Mouse (Mus musculus): Measurements from ENCODE around the gene Gm21083. TPM values are rescaled to one million over a fixed set of nuclear protein-coding genes. Genes with fewer than 3 reads are reported as not detected.
"Not testable (repeated sequence)": the region's sequence is repeated elsewhere in the genome, so short reads cannot be mapped to it uniquely, and the experiment has no call there.

The Gm21083 gene
- polyA plus RNA-seq (2015; fragmentation: Nextera tagmentation; extraction: Ambion mirVana), result 0.15 TPM in 1 of 2 replicates, not detected in the other

DNA sequence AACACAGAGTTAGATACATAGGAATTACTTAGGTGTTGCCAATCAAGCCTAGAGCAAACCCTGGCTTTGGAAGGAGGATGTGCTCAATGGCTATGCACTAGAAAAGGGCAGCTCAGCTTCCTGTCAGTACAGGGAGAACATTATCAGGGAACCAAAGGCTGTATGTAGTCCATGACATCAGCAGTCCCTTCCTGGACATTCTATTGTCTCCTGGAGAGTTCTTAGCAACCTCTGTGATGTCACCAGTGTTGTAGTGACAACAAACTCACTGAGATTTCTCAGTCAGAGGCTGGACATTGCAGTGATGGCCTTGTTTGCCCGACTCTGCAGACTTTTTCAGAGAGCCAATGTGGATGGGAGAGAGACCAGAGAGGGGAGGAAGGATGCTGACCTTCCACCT lies at the start of gene Gm21083:
TSS of gene Gm21083 (plus strand) at position 301 of the 400 bp plus-strand sequence.
- not testable (repeated sequence) for H3K4me3 ChIP-seq; H3K4me1 ChIP-seq; H3K27me3 ChIP-seq; H3K4me2 ChIP-seq; H3K27ac ChIP-seq; H3K9me3 ChIP-seq; ATAC-seq (ENCODE audit: insufficient number of reproducible peaks, low FRiP score, low TSS enrichment, low read depth); H3K9ac ChIP-seq; H3K36me3 ChIP-seq
- WGBS, result no CpG with 5 or more reads among the region's 1 CpGs

DNA sequence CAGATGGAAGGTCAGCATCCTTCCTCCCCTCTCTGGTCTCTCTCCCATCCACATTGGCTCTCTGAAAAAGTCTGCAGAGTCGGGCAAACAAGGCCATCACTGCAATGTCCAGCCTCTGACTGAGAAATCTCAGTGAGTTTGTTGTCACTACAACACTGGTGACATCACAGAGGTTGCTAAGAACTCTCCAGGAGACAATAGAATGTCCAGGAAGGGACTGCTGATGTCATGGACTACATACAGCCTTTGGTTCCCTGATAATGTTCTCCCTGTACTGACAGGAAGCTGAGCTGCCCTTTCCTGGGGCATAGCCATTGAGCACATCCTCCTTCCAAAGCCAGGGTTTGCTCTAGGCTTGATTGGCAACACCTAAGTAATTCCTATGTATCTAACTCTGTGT lies 48.0 kb upstream of the Gm21083 start, which contains the start of gene Gm21190:
TSS of gene Gm21190 (minus strand) at position 101 of the 400 bp plus-strand sequence.
- not testable (repeated sequence) for H3K4me2 ChIP-seq; H3K9ac ChIP-seq; H3K27ac ChIP-seq; H3K9me3 ChIP-seq; H3K4me3 ChIP-seq; H3K36me3 ChIP-seq; ATAC-seq (ENCODE audit: insufficient number of reproducible peaks, low FRiP score, low TSS enrichment, low read depth); H3K27me3 ChIP-seq; H3K4me1 ChIP-seq
- WGBS, result 40% methylated on average over 1 of the region's 1 CpGs

DNA sequence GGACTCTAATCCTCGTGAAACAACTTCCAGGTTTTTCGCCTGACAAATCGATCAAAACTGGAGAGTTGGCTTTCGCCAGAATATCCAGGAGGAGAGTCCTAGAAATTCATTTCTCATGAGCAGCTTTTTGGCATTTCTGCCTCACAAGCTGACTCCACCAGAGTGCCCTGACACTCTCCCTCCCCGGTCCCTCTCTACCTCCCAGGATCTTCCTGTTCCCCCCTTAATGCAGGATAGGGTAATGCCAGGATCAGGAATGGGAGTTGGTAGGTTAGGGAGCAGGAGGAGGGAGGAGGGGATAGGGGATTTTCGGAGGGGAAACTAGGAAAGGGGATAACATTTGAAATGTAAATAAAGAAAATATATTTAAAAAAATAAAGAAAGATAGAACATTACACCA lies 28.5 kb upstream of the Gm21083 start:
- WGBS, result 76% methylated on average over 6 of the region's 6 CpGs
- not testable (repeated sequence) for H3K4me3 ChIP-seq
- ATAC-seq (ENCODE audit: insufficient number of reproducible peaks, low FRiP score, low TSS enrichment, low read depth), result 0 out of 2 replicates have a peak, but pooled peaks have one; percentile 58

DNA sequence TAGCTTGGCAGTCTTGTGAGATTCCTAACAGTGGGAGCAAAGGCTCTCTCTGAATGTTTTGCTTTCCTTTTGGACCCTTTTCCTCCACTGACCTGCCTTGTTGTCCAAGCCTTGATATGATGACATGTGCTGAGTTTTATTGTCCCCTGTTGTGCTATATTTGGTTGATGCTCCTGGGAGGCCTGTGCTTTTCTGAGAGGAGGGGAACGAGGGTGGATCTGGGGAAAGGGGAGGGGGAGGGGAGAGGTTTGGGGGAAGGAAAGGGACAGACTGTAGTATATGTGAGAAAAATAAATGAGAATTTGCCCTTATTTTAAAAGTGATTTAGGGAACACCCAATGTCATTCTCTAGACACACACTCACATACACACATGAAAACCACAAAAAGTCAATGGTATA lies 28.0 kb upstream of the Gm21083 start:
- not testable (repeated sequence) for H3K9me3 ChIP-seq; H3K4me3 ChIP-seq; H3K36me3 ChIP-seq; H3K4me1 ChIP-seq; ATAC-seq (ENCODE audit: insufficient number of reproducible peaks, low FRiP score, low TSS enrichment, low read depth); H3K27me3 ChIP-seq; H3K4me2 ChIP-seq; H3K27ac ChIP-seq; H3K9ac ChIP-seq
- 30% methylated on average over 1 of the region's 1 CpGs for WGBS

More for the DNA sequence above, 28.5 kb upstream of the Gm21083 start:
- H3K4me2 ChIP-seq, H3K9ac ChIP-seq, H3K27me3 ChIP-seq, H3K27ac ChIP-seq, H3K4me1 ChIP-seq, H3K36me3 ChIP-seq, H3K9me3 ChIP-seq: not testable (repeated sequence)

DNA sequence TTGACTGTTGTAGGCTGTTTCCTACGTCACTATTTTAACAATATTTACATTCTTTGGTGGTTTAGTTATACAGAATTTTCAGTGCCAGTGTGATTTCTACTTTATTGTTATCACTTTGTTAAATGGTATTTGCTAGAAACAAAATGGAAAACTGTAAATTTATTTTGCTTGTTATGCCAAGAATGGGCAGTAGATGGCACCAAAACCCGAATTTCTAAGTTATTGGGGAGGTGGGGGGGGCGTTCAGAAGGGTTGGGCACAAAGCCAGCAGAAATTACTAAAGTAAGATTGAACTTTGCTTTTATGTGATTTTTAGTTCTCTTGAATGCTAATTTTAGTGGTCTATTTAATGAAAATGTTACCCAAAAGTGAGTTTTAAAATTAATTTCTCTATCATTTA lies 27.5 kb upstream of the Gm21083 start:
- H3K4me1 ChIP-seq; H3K4me2 ChIP-seq; H3K9ac ChIP-seq; H3K4me3 ChIP-seq; H3K36me3 ChIP-seq; H3K27me3 ChIP-seq; ATAC-seq (ENCODE audit: insufficient number of reproducible peaks, low FRiP score, low TSS enrichment, low read depth); H3K27ac ChIP-seq; H3K9me3 ChIP-seq: not testable (repeated sequence)
- WGBS, result 14% methylated on average over 3 of the region's 3 CpGs

DNA sequence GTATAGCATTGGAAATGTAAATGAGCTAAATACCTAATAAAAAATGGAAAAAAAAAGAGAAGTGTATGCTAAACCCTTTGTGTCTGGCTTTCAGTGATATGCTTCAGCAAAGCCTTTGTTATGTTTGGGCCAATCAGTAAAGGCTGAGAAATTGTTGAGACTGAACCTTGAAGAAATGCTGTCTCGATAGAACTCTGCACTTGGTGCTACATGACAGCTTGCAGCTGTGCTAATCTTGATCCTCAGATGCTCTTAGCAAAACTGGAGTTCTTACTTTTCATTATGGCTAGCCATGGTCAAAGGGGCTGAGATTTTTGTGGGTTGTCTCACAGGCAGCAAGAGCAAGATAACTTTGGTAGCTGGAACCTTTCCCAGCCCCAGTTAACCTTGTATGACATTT lies 18.5 kb upstream of the Gm21083 start:
- H3K4me2 ChIP-seq; ATAC-seq (ENCODE audit: insufficient number of reproducible peaks, low FRiP score, low TSS enrichment, low read depth); H3K27me3 ChIP-seq; H3K4me1 ChIP-seq; H3K36me3 ChIP-seq; H3K9ac ChIP-seq; H3K9me3 ChIP-seq; H3K4me3 ChIP-seq; H3K27ac ChIP-seq: not testable (repeated sequence)
- 69% methylated on average over 1 of the region's 1 CpGs for WGBS

DNA sequence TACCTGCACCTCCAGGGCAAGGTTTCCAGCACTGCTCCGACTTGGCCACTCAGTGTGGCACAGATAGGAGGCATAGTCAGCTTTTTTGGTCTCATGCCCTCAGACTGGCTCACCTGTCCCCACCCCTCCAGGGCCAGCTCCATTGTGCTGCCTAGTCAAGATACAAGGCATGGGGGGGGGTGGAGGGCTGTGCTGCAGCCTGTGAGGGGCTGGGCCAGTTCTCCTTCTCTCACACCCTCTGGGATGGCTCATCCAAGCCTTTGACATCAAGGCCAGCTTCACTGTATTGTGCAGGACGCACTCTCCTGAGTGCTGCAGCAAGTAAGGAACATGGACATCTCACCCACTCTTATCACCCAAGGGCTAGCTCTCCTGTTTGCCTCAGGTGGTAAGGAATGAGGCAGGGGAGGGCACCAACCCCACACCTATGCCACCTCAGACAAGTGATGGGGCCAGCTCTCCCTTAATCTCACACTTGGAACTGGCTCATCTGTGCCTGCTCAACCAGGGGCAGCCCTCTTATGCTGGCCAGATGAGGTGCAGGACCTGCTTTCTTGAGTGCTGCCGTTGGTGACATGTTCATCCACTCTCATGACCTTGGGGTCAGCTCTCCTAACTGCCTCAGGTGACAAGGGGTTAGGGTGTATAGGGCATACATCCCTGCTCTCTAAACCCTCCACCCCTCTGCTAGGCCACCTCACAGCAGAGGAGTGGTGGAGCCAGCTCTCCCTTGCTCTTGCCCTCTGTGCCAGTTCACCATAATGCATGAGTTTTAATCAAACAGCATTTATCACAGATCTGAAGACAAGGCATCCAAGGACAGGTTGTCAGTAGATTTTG lies 15.5 kb upstream of the Gm21083 start:
- not testable (repeated sequence) for H3K9ac ChIP-seq, H3K4me2 ChIP-seq, H3K4me3 ChIP-seq, H3K27me3 ChIP-seq, H3K36me3 ChIP-seq, H3K27ac ChIP-seq, H3K9me3 ChIP-seq, H3K4me1 ChIP-seq
- WGBS, result 75% methylated on average over 3 of the region's 3 CpGs
- ATAC-seq (ENCODE audit: insufficient number of reproducible peaks, low FRiP score, low TSS enrichment, low read depth), result peak; percentile 62

DNA sequence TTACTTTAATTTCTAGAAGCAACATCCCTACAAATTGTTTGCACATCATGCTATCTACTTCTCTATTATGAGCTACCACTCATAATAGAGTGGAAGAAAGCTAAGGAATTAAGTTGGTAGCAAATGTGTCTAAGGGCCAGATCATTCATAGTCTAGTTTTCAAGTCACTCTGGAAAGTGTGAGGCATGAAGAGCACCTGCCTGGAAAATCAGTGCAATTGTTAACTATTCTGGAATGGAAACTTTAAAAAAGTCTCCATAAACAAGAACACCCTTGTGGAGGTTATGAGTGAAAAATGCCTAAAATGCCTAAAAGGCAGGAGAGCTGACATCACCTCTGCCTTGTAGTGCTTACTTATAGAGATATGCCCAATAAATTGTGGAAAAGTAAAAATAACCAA lies 3.4 kb upstream of the Gm21083 start:
- H3K9ac ChIP-seq; H3K36me3 ChIP-seq; H3K4me2 ChIP-seq; H3K4me3 ChIP-seq; ATAC-seq (ENCODE audit: insufficient number of reproducible peaks, low FRiP score, low TSS enrichment, low read depth); H3K27ac ChIP-seq; H3K27me3 ChIP-seq; H3K9me3 ChIP-seq; H3K4me1 ChIP-seq: not testable (repeated sequence)

DNA sequence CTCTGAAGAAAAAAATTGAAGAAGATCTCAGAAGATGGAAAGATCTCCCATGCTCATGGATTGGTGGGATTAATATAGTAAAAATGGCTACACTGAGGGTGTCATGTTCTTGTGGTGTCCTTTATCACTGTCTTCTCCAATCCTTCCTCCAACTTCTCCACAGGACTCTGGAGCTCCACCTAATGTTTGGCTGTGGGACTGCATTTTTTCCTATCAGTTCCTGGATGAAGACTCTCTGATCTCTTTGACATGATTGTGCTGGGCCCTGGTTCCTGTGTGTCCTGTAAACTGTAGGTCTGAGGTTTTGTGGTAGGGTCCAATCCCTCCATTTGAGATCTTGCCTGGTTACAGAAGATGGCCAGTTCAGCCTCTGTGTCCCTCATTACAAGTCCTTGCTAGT lies 9.2 kb downstream of the Gm21083 start:
- H3K4me2 ChIP-seq; ATAC-seq (ENCODE audit: insufficient number of reproducible peaks, low FRiP score, low TSS enrichment, low read depth); H3K4me3 ChIP-seq; H3K27ac ChIP-seq; H3K4me1 ChIP-seq; H3K36me3 ChIP-seq; H3K9me3 ChIP-seq; H3K27me3 ChIP-seq; H3K9ac ChIP-seq: not testable (repeated sequence)

DNA sequence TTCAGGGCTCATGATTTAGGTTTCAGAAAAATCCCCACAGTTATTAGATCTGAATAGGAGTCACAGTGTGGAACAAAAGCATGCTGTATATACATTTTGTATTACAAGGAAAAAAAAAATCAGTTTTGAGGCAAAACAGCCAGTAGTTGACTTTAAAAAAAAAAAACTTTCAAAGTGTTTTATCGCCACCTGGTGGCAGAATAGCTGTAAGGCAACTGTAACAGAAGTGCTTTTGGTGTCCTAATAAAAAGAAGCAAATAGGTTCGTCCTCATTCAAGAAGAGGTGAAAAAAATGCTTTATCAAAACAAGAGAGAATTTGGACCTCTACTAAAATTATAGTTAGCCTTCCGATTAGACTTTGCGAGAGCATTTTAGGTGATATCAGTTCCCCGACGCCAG lies 11.2 kb downstream of the Gm21083 start:
- not testable (repeated sequence) for H3K9ac ChIP-seq; ATAC-seq (ENCODE audit: insufficient number of reproducible peaks, low FRiP score, low TSS enrichment, low read depth); H3K36me3 ChIP-seq; H3K27ac ChIP-seq; H3K4me1 ChIP-seq; H3K4me3 ChIP-seq; H3K27me3 ChIP-seq; H3K4me2 ChIP-seq; H3K9me3 ChIP-seq
- 28% methylated on average over 6 of the region's 6 CpGs for WGBS

DNA sequence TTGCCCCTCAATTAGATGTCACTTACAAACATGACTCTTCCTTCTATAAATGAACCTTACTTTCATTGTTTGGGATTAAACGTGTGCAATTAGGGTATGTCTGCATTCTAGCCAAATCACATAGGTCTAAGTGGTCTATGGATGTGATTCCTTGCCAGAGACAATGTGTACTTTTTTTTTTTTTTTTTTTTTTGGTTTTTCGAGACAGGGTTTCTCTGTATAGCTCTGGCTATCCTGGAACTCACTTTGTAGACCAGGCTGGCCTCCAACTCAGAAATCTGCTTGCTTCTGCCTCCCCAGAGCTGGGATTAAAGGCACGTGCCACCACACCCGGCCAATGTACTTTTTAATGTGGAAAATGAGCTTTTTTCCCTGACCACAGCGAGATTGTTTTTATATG lies 13.5 kb downstream of the Gm21083 start:
- WGBS, result 60% methylated on average over 5 of the region's 5 CpGs
- not testable (repeated sequence) for H3K4me3 ChIP-seq

DNA sequence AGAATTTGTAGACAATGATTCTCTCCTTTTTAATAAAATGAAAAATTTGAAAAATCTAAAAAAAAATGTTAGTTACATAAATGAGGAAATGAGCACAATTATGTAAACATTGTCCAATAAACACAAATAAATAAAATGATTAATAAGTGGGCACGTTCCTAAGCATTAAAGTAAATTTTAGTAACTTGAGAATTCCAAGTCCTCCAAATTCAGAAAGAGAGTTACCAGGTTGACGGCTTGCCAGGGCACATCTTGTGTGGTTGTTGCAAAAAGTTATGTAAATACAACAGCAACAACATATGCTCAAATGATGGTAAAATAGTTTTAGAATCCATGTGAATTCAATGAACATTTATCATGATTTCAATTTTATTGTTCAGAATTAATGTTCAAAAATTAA lies 14.4 kb downstream of the Gm21083 start:
- H3K36me3 ChIP-seq, H3K4me1 ChIP-seq, H3K27ac ChIP-seq, H3K9ac ChIP-seq, H3K27me3 ChIP-seq, H3K4me3 ChIP-seq, H3K9me3 ChIP-seq, H3K4me2 ChIP-seq: not testable (repeated sequence)
- 69% methylated on average over 2 of the region's 2 CpGs for WGBS
- peak; percentile 58; the same call in 1 of the 2 replicates for ATAC-seq (ENCODE audit: insufficient number of reproducible peaks, low FRiP score, low TSS enrichment, low read depth)

More for the DNA sequence above, 13.5 kb downstream of the Gm21083 start:
- ATAC-seq (ENCODE audit: insufficient number of reproducible peaks, low FRiP score, low TSS enrichment, low read depth); H3K4me1 ChIP-seq; H3K27ac ChIP-seq; H3K9me3 ChIP-seq; H3K4me2 ChIP-seq; H3K27me3 ChIP-seq; H3K9ac ChIP-seq; H3K36me3 ChIP-seq: not testable (repeated sequence)

DNA sequence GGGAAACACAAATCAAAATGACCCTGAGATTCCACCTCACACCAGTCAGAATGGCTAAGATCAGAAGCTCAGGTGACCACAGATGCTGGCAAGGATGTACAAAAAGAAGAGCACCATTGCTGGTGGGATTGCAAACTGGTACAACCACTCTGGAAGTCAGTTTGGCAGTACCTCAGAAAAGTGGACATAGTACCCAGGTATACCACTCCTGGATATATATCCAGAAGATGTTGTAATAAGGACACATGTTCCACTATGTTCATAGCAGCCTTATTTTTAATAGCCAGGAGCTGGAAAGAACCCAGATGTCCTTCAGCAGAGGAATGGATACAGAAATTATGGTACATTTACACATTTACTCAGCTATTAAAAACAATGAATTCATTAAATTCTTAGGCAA lies 21.7 kb downstream of the Gm21083 start:
- H3K9ac ChIP-seq; H3K4me2 ChIP-seq; H3K27ac ChIP-seq; H3K4me1 ChIP-seq; ATAC-seq (ENCODE audit: insufficient number of reproducible peaks, low FRiP score, low TSS enrichment, low read depth); H3K9me3 ChIP-seq; H3K36me3 ChIP-seq; H3K4me3 ChIP-seq; H3K27me3 ChIP-seq: not testable (repeated sequence)
